In genomic region chr5:25222752-25223702, GRCm38 (mm10) we compare ENCODE assay signal across 1 mouse cellular context.
A peak's percentile ranks its signal among the peaks of the same experiment; 100 is the strongest.
TF ChIP-seq lines count a peak whose summit lies in the region.

E130116L18Rik (minus strand) TSS chr5:25223153.

TF ChIP-seq in CH12.LX, 34 proteins besides CTCF, POLR2A, EP300 and RAD21 (continued from another document):
- TF ChIP-seq IRF4 (IDR thresholded peaks at IDR 0.05; ENCODE audit: low read depth, low read length) (0 out of 2 replicates have a peak, but pooled peaks have one; percentile 27), MAX (IDR thresholded peaks at IDR 0.05; ENCODE audit: low read length) (peak; percentile 65), ELF1 (IDR thresholded peaks at IDR 0.05; ENCODE audit: low read depth, low read length) (peak; percentile 94), SMC3 (IDR thresholded peaks at IDR 0.05; ENCODE audit: low read depth, low read length) (no peak), JUND (conservative IDR thresholded peaks at IDR 0.05; ENCODE audit: low read depth, low read length) (0 out of 2 replicates have a peak, but pooled peaks have one; percentile 12), JUN (IDR thresholded peaks at IDR 0.05; ENCODE audit: insufficient read depth, low read depth, low read length) (peak; percentile 15; the same call in 1 of the 2 replicates), MXI1 (IDR thresholded peaks at IDR 0.05; ENCODE audit: low read depth, low read length) (peak; percentile 52; the same call in 1 of the 2 replicates), NELFE (IDR thresholded peaks at IDR 0.05; ENCODE audit: low read depth, low read length) (peak; percentile 75), SIN3A (IDR thresholded peaks at IDR 0.05; ENCODE audit: low read length) (peak; percentile 69), ZC3H11A (IDR thresholded peaks at IDR 0.05; ENCODE audit: low read depth, low read length) (no peak), USF2 (conservative IDR thresholded peaks at IDR 0.05; ENCODE audit: low read depth, low read length) (no peak), MAZ (IDR thresholded peaks at IDR 0.05; ENCODE audit: low read depth, low read length) (0 out of 2 replicates have a peak, but pooled peaks have one; percentile 20), KAT2A (IDR thresholded peaks at IDR 0.05; ENCODE audit: insufficient replicate concordance, low read length) (0 out of 2 replicates have a peak, but pooled peaks have one; percentile 60), HCFC1 (IDR thresholded peaks at IDR 0.05; ENCODE audit: low read depth, low read length) (peak; percentile 63)
